Mouse (Mus musculus) retina, adult 2 months (tissue): Measurements from ENCODE around the gene Sh3rf1.

Source experiments
- DNase-seq: peaks from one replicate; pipeline ENCODE4 v3.0.0-alpha.2; 2012; ENCODE audit warnings: low read depth, low spot score

The Sh3rf1 gene

DNA sequence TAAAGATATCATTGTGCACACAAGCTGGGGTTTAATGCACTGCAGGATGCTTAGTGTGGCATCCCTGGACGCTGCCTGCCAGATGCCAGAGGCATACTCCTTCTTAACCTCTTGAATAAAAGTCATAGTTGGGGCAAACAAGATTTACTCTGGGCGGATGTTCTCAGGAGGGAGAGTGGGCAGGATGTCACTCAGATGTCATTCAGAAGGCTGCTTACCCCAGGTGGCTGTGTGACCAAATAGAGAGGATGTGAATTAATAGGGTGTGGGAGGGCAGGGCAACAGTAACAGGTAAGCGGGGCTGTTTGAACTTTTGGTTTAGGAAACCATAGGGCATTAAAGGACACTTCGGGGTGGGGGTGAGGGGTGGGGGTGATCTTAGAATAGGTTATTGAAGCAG is 37.7 kb downstream of the Sh3rf1 start:
- DNase-seq: no peak

DNA sequence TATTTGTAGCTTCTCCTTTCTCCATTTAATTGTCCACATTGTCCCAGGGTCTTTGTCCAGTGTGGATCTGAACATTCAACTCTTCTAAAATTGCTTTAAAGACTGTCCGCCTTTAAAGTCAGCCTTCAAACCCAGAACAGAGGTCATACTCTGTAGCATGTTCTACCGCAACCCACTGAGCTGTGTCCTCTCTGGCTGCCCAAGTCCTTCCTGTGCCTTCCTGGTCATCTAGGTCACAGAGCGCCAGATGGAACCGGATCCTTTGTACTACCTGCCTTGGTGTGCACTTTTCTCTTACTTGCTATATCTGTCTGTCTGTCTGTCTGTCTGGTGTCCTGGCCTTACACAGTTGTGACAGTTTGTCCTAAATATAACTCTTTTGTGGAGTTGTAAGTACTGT is 40.0 kb downstream of the Sh3rf1 start:
- DNase-seq: no peak

DNA sequence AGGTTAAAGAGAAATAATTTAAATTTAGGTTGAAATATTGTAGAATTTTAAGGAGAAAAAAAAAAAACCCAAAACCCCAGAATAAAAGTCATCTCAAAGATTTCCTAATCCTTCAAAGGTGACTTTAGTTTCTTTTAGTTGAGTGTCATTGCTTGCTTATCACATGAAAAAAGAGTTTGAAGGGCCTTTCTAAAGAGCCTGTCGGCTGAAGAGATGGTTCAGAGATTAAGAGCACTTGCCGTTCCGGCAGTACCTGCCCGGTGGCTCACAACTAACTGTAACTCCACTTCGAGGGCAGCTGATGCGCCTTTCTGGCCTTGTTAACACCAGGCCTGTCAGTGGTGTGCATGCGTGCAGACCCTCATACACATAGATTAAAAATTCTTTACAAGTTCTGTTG is 41.2 kb downstream of the Sh3rf1 start:
- no peak for DNase-seq

DNA sequence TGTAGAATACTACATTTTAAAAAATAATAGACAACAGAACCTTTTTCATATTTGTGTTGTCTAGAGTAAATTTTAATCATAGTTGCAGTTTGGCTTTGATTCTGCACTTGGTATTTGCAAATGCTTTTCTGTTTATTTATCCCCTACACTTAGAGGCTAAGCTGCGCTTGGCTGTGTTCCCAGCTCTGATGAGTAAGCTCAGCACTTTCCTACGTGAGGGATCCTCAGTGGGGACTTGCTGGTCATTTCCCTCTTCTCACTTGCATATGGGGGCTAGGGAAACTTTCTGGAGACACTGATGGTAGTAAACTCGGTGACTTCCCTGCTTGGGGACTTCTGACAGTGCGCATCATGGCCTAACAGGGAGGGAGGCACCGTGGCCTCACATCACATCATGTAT is 41.7 kb downstream of the Sh3rf1 start:
- DNase-seq: peak; percentile 20

DNA sequence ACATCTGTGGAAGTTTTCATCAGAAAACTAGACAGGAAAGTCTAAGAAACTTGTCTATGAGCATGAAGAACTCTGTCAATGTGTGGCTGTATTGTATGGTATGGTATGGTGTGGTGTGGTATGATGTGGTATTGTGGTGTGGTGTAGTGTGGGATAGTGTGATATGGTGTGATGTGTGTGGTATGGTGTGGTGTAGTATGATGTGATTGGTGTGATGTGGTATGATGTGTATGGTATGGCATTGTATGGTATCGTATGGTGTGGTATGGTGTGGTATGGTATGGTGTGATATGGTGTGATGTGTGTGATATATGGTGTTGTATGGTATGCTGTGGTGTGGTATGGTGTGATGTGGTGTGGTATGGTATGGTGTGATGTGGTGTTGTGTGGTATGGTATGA is 43.4 kb downstream of the Sh3rf1 start:
- DNase-seq: no peak

DNA sequence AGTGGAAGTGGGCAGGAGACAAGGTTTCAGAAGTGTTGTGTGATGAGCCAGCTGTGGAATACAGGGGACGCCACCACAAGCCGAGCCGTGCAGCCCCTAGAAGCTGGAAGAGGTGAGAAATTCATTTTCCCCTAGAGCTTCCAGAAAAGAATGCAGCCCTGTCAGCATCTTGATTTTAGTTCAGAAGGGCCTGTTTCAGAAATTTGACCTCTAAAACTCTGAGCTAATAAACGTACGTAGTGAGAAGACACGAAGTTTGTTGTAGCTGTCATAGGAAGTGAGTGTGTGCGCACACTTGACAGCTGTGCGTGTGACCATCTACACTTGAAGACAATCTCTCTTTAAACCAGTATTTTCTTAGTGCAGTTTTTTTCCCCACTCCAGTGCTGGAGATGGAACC is 44.0 kb downstream of the Sh3rf1 start:
- DNase-seq: no peak

DNA sequence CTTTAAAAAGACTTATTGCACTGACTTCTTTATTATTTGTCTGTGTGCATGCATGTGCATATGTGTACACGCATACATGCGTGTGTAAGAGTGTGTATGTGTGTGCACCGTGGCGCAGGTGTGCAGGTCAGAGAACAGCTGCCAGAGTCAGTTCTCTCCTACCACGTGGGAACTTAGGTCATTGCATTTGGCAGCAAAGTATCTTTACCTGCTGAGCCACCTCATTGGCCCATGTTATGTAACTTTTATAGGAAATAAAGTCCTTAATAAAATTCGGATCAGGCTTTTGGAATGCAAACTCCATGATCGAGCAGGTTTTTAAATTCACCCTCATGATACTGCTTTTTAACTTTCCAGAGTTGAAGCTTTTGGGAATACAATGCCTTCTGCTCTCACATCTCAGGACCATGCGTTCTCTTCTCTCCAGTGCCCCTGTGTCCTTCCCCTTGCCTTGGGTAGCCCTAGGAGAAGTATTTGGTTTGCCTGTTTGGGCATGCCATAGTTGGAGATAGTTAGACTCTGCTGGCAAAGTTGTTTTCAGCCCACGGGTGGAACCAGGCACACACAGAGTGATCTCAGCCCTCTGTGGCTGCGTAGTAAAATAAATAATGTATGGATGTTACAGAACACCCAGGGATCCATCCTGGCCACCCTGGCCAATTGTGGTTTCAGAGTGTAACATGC is 44.7 kb downstream of the Sh3rf1 start:
- DNase-seq: no peak

DNA sequence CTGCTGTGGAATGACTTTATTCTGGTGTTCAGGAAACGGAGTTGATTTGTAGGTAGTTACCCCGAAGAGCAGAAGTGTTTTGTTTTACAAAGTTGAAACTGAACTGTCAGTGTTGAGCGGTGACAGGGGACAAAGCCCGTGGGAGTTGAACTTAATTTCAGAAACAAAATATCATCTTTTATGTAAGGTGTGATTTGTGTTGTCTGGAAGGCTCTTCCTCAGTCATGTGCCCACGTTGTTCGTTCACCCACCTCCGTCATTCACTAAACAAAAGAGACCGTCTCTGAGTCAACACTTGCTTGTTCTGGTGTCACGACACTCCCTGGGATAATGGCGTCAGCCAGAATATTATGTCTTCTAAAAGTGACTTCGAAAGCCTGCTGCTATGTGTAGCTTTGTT is 46.3 kb downstream of the Sh3rf1 start:
- no peak for DNase-seq

DNA sequence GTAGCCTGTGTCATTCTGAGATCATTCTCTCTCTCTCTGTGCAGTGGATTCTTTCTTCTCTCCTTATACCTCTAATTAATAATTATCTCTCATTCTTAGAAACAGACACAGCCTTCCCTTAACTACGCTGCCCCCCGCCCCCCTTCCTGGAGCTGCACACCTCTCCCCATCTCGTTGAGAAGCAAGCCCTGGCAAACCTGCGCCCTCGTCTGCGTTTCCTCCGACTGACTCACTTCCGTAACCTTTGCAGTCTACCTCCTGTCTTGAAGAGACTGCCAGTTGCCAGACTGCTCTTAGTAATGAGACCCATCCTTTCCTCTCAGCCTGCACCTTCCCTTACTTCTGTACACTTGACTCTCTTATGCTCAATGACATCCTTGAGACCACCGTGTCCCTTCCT is 46.9 kb downstream of the Sh3rf1 start:
- no peak for DNase-seq

DNA sequence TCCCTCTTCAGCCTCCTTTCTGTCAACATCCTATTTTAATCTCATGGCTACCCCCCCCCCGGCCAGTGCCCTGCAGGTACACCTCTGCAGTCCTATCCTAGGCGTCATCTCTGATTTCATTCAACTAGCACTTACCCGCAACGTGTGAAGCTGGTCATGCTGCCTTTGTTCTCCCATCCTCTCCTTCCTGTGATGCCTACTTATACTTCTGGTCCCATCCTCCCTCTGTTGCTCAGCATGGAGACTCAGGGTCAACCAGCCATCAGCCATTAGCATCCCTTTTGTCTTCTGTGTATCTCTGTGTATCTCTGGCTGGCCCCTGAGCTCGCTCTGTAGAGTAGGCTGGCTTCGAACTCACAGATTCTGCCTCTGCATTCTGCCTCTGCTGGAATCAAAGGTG is 47.3 kb downstream of the Sh3rf1 start:
- no peak for DNase-seq

DNA sequence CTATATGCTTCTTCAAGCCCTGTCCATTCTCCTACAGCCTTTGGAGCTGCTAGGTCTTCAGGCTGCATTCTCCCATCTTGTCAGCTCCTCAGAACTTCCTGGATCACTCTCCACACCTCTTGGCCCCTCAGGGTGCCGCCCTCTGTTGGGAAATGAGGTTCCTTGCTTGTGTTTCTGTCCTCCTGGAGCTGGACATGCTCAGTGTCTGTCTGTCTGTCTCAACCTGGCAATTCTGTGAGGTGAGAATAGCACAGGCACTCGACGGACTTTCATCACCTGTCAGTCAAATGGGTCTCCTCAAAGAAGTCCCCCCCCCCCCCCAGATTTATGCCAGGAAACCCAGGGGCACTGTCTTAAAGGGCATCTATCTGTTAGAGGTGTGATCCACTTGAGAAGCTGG is 49.2 kb downstream of the Sh3rf1 start:
- no peak for DNase-seq

DNA sequence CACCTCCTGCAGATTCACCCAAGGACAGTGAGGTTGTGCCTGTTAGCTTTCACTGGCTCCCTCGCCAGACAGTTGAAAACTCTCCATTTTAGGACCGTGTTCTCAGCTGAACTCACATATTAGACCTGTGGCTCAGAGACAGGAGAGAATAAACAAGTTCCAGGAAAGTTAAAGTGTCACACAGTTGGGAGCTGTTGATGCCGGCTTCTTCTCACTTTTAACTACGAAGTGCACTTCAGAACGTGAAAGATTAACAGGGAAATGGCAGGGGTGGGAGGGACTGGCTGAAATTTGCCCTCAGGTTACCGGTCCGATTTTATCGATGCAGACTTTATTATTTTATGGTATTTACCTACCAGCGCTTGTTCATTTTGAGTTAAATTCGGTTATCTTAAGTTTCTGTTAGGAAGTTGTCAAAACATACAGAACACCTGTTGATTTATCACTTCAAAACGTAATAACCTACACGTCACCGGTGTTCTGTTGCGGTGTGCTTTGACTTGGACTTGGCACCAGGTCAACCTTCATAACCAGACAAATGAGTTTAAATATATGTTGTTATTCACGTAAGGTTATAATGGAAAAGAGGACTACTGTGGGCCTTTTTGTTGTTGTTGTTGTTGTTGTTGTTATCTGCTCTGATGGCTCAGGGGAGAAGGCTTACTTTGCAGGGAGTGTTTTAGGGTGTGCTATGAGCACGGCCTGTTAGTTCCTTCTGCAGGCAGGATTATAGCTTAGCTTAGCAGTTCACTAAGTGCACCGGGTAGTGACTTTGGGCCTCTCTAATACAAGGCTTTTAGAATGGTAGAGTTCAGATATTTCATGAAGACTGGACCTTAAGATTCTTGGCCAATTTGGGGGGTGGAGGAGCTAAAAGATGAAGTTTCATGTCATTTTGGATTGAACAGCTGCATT is 49.9 kb downstream of the Sh3rf1 start:
- DNase-seq: no peak

DNA sequence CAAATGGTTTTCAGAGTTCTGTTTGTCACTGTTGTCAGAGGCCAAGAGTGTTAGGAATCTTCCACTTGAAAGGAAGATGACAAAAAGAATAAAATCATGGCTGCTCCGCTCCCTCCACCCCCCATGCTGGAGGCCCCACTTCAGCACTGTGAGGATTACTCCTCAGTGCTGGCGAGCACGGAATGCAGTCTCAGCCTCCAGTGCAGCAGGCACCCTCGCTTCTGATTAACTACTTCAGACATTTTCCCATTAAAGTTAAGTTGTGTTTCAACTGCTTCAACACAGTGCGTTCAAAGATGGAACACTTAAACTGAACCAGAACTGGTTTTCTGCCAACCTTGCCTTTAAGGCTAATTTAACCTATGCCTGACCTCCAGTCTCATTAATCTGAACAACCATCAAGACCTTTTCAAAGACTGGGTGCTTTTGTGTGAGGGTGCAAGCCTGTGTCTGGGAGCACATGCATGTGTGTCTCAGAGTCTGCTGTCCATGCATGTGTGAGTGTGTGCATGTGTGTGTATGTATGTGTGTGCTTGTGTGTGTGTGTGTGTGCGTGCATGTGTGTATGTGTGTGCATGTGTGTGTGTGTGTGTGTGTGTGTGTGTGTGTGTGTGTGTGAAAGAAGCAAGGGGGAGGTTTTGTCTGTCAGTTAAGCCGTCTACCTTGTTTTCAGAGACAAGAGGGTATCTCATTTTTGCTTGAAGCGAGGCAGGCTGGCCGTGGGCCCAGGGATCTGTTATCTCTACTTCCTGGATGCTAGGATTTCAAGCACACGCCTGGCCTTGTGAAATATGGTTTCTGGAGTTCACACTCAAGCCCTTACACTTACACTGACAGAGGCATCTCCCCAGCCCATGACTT is 51.2 kb downstream of the Sh3rf1 start:
- no peak for DNase-seq

DNA sequence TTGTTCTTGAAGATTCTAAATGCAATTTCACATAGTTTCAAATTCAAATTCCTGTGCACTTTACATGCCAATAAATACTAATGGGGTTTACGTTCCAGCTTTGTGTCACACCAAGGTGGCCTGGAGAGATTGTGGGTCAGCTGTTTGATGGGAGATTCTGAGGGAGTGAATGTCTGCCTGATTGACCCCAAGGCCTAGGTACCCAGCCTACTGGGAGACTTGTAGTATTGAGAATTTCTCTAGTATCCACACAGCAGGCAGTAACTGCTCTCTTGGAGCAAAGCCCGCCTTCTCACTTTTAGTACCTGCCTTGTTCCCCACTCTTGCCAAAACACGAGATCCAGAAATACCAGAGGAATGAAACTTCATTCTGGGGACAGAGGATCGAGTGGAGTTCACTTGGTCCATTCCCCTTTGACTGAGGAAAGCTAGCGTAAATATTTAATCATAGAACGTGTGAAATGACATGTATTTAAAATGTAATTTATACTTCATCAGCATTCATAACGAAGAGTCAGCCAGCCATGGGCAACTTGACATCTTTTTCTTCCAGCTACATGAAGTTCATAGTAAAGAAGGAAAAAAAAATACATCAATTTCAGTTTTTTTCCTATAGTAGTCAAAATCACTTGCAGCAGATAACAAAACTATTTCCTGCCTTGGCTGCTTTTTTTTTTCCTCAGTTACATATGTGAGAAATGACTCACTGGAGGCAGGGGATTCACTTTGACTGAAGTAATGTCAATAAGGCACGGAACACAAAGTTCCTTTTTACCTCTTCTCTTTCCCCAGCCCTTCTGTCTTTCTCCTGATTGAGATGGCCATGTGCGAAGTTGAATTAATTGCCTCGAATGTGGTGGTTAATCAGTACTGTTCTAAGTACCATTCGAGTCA is 52.0 kb downstream of the Sh3rf1 start:
- no peak for DNase-seq

DNA sequence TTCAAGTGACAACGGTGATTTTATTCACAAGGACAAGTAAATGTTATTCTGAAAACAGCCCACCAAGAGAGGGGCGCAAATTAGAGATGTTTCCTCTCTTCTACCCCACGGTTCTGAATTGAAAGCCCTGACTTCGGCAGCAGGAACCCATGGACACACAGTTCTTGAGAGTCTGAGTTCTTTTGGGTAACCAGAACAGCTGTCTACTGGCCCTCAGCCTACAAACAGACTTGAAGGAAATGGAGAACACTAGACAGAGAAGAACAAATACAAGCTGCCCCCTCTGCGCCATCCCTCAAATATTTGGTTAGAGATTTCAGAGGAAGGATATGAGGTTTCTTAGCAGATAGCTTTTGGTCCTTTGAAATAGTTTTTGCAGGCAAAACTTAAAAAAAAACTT is 52.7 kb downstream of the Sh3rf1 start:
- no peak for DNase-seq

DNA sequence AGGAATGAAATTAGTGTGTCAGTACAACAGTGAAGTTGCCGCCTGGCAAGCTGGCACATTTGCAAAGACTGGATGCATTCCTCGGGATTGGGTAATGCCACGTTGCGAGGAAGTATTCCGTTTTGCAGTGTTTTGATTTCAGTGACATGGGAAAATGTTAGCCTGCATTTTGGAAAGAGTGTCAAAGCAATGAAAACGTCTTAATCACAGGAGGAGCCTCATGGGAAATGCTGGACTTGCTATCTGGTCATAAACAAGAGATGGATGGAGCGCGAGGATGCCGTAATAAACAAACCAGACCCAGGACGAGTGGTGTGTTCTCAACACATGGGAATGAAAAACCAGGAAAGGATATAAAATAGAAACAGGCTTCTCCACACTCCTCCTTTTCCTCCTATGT is 55.4 kb downstream of the Sh3rf1 start:
- DNase-seq: no peak

DNA sequence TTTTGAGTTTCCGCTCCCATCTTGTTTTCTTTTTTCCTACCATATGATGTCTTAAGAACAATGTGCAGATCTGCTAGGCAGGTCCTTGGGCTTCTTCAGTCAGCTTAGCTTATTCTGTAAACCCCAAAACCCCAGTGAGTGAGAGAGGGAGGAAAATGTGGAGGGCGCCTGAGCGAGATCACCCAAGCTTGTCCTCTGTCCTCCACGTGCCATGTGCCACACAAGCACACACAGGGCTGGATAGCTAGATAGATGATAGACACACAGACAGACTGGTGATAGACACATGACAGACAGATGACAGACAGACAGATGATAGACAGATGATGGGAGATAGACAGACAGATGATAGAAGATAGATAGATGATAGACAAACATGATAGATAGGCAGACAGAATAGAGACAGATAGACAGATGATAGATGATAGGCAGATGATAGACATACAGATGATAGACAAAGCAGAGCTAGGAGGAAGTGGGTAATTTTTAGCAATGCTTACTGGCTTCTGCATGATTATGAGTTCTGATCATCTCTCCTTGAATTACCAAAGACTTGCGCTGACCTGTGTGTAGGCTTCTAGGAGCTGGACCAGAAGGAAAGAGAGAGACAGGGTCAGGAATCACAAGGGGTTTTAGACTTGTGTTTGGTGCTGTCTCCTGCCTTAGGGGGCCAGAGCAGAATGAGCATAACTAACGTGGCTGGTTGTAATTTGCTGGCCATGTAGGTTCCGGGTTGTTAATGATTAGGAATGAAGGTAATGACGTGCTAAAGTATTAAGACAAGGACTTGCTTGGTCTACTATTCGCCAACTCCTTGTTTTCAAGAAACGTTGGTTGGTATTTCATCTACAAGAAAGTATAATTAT is 58.9 kb downstream of the Sh3rf1 start:
- DNase-seq: no peak

DNA sequence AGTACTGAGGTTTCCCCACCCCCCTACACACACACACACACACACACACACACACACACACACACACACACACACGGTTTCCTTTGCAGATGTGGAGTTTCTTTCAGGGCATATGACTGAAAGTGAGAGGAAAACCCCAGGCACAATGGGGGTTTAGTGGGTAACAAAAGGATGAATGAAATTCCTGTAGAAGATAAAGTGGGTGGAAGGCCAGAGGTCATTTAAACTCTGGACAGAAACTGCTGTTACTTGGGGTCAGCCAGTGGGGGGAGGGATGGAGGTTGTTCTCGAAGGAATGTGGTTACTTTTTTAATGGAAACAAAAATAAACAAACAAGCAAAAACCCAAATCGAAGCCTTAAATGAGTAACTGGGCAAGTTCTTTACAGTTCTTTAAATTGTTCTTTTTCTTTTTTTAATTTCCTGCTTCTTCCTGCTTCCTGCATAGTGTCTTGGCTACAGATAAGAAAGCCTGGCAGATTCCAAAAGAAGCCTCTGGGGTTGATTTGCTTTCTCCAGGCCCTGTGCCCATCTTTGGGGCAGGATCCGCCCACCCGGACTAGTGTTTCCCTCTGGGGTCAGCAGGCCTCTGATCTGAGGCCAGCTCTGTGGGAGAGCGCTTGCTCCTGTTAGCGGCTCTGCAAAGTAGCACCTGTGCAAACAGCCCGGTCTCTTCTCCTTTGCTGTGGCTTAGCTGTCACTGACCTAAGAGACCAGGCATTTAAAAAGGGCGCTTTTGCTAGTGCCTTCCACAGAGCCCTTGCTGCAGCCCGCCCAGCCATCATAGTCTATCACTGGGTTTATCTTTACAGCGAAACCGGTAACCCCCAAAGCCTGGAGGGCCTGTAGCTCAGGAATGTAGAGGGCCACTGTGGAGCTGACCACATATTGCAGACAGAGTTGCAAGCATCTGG is 59.8 kb downstream of the Sh3rf1 start:
- DNase-seq: no peak

DNA sequence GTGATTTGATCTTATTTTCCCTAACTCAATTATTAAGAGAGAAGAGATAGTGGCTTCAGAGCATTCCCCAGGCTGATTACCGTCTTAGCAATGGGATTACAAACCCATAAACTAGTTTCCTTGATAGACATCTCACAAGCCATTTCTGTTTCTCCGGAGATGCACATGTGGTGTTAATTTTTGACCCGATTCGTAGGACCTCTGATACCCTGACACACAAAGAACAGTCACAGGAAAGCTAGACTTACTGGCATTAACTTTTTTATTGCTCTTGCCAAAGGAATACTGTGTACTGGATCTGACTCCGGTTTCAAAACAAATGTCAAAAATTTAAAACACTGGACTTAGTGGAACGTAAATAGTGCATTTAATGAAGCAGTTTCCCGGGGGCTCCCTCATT is 62.2 kb downstream of the Sh3rf1 start:
- no peak for DNase-seq
